Mouse (Mus musculus) heart, postnatal 14 days (tissue): ENCODE data around the gene Ltbp1. TPM values are rescaled to one million over a fixed set of nuclear protein-coding genes. Genes with fewer than 3 reads are reported as not detected.
A peak's percentile ranks its signal among the peaks of the same experiment; 100 is the strongest.

ENCODE experiments used
- DNase-seq, 2 experiments: peaks; one replicate each; pipeline ENCODE4 v3.0.0; 2021 to 2022
- intact Hi-C: fragments of 180-260 bp; cut with DNase I; formaldehyde crosslinking; loops from one replicate; pipeline ENCODE4 v1.15.1; 2025
- total RNA-seq, 2 experiments: library from RNA; stranded (reverse); gene quantifications; 2 replicates each; pipeline ENCODE4 v1.2.3; 2021

The Ltbp1 gene
- total RNA-seq, 2 experiments from 2014 or later: 53.0 to 53.6 TPM

- intact Hi-C loops: no loop called here
- DNase-seq: no peak
These were observed 155.7 kb downstream of the Ltbp1 start for GRCm38 (mm10) chr17:75161062-75161461.

- intact Hi-C loops: no loop called here
- no peak for DNase-seq
These were observed 156.6 kb downstream of the Ltbp1 start for GRCm38 (mm10) chr17:75161931-75162330.

- intact Hi-C loops: no loop called here
- no peak for DNase-seq
These were observed 159.2 kb downstream of the Ltbp1 start for GRCm38 (mm10) chr17:75164566-75164965.

GRCm38 (mm10) chr17:75168572-75169200, 163.3 kb downstream of the Ltbp1 start:
- intact Hi-C loops: no loop called here

GRCm38 (mm10) chr17:75171659-75172058, 166.3 kb downstream of the Ltbp1 start:
- intact Hi-C loops: no loop called here
- DNase-seq: no peak

More at GRCm38 (mm10) chr17:75168572-75169200, 163.3 kb downstream of the Ltbp1 start:
- no peak for DNase-seq

- DNase-seq: no peak
- intact Hi-C loops: no loop called here
These were observed 167.4 kb downstream of the Ltbp1 start for GRCm38 (mm10) chr17:75172685-75173205.

- no peak for DNase-seq
- intact Hi-C loops: no loop called here
These were observed 169.1 kb downstream of the Ltbp1 start for GRCm38 (mm10) chr17:75174501-75174900.

- intact Hi-C loops: no loop called here
These were observed 172.8 kb downstream of the Ltbp1 start for GRCm38 (mm10) chr17:75177920-75178867.

GRCm38 (mm10) chr17:75179001-75179400, 173.6 kb downstream of the Ltbp1 start:
- intact Hi-C loops: no loop called here
- no peak for DNase-seq

More at GRCm38 (mm10) chr17:75177920-75178867, 172.8 kb downstream of the Ltbp1 start:
- peak; percentile 23 to 50 for DNase-seq

- DNase-seq: no peak
- intact Hi-C loops: no loop called here
These were observed 174.9 kb downstream of the Ltbp1 start for GRCm38 (mm10) chr17:75180301-75180700.

- intact Hi-C loops: no loop called here
- DNase-seq: no peak
These were observed 175.7 kb downstream of the Ltbp1 start for GRCm38 (mm10) chr17:75180956-75181588.

- no peak for DNase-seq
- intact Hi-C loops: no loop called here
These were observed 177.1 kb downstream of the Ltbp1 start for GRCm38 (mm10) chr17:75182319-75183001.

GRCm38 (mm10) chr17:75186732-75187509, 181.6 kb downstream of the Ltbp1 start:
- intact Hi-C loops: no loop called here
- no peak for DNase-seq

GRCm38 (mm10) chr17:75196952-75197351, 191.6 kb downstream of the Ltbp1 start:
- intact Hi-C loops: no loop called here
- no peak for DNase-seq

GRCm38 (mm10) chr17:75198767-75199166, 193.4 kb downstream of the Ltbp1 start:
- intact Hi-C loops: no loop called here
- no peak for DNase-seq

GRCm38 (mm10) chr17:75199694-75200093, 194.3 kb downstream of the Ltbp1 start:
- no peak for DNase-seq
- intact Hi-C loops: no loop called here

GRCm38 (mm10) chr17:75202314-75202713, 196.9 kb downstream of the Ltbp1 start:
- intact Hi-C loops: no loop called here
- no peak for DNase-seq

GRCm38 (mm10) chr17:75204065-75204464, 198.7 kb downstream of the Ltbp1 start:
- DNase-seq: no peak

GRCm38 (mm10) chr17:75206281-75206680, 200.9 kb downstream of the Ltbp1 start:
- intact Hi-C loops: no loop called here
- DNase-seq: no peak

More at GRCm38 (mm10) chr17:75204065-75204464, 198.7 kb downstream of the Ltbp1 start:
- intact Hi-C loops: no loop called here
